Mouse (Mus musculus): ENCODE data around the gene Klrb1b. TPM values are rescaled to one million over a fixed set of nuclear protein-coding genes. Genes with fewer than 3 reads are reported as not detected.
"Not testable (repeated sequence)": the region's sequence is repeated elsewhere in the genome, so short reads cannot be mapped to it uniquely, and the experiment has no call there.

The Klrb1b gene
- total RNA-seq, 2 experiments from 2014 or later, result 0.21 to 0.45 TPM

DNA sequence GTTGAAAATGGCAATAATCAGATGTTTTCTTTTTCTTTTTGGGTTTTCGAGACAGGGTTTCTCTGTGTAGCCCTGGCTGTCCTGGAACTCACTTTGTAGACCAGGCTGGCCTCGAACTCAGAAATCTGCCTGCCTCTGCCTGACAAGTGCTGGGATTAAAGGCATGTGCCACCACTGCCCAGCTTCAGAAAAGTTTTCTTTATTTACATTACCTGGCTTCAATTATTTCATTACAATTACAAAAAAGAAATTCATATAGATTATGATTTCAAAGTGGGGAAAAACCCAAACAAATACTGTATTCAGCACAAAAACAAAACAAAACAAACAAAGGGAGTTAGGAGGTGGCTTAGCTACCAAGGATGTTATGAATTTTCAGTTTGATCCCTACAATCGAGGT lies 14.5 kb upstream of the Klrb1b start:
- DNase-seq, result not testable (repeated sequence)

DNA sequence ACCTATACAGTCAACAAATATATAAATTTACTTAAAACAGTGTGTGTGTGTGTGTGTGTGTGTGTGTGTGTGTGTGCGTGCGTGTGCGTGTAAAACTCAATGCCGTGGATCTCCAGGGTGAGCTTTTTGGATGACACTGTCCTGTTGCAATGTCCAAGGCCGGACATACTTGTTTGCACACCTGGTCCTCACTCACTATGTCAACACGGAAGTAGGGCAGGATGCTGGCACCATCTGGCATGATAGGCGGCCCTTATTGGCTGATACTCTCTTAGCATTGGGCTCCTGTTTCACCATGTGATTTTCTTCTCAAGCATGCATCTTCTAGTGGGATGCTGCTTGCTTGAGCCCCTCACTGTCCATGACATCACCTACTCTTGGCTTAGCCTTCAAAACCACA lies 13.8 kb upstream of the Klrb1b start:
- no peak for DNase-seq

DNA sequence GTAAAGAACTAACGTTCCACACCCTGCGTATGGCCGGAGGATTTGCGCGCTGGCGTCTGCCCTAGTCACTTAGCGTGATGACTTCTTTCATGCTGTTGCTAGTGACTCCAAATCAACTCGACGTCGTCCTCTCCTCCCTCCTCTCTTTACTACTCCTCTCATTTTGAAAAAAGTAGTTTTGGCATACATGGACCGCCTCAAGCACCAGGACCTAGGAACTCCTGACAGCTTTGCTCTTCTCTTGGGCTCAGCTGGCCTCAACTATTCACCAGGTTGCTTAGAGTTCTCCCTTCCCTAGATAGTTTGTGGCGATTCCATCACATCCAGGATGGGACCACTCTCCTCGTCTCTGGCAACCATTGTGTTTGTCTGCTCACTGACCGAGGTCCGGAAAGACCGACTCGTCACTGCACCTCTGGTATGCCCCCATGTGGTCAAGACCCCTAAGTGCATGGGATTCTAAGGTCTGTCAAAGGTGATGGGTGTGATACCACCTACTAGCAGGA lies 13.2 kb upstream of the Klrb1b start:
- DNase-seq, result peak; percentile 93 to 95

DNA sequence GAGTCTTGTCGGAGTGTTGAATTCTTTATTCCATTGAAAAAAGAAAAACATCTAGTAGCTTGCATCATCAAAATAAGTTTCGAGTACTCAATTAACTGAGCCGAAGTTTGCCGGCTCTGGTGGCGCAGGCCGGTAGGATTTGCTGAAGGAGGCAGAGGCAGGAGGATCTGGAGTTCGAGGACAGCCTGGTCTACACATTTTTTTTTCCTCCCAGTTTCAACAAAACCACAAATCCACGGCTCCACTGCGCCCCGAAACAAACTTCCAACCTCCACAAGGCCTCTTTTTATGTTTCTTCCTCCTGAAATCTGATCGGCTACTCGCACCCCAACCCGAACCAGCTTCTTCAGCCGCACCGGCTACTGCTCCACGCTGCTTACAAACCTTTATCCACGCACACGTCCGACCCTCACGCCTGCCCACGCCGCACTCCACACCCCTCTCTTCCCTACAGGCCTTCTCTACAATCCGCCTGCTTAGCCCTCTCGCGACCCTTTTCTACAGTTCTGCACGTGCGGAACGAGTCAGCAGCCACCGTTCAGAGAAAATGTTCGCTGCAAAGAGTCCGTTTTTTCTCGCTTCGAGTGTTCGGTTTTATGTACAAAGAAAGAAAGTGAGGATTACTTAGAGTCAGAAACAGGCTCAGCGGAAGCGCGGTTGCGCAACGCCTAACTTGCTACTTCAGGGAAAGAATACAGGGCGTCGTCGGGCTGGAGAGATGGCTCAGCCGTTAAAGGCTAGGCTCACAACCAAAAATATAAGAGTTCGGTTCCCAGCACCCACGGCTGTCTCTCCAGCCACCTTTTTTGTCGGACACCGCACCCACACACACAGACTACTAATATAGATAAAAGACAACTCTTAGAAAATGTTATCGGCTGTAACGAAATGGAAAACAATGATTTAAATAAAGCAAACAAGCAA lies 12.5 kb upstream of the Klrb1b start:
- peak; percentile 92 to 96 for DNase-seq

DNA sequence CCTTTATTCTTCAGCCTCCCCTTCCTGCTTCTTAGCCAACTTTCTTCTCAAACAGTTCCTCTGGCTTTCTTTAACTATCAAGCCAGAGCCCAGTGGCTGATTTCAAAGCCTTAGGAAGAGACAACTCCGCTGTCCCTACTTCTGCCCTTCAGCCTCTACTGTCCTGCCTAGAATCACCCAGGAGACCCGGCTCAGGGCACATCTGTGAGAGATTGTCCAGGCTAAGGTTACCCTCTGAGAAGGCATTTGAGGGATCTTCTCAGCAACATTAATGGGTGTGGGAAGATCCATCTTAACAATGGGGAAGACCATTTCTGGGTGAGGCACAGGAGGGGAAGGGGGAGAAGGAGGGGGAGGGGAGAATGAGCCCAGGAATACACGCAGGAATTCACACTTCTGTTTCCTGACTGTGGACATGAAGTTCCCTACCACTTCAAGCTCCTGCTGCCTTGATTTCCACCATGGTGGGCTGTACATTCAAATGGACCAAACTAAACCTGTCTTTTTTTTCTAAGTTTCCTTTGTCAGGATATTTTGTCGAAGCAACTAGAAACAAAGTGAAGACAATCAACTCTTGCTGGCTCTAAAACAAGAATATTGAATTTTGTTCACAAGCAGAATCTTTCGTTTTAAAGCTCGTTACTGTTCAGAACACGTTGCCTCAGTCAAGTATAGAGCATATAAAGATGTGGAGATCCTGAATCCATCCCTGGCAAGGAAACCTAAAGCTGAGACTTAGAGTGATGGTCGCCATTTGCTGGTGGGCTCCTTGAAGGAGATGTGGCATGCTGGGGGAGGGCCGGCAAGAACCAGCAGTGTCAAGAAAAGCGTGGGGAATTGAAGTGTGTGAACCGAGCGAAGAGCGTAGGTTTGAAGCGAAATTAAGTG lies 11.6 kb upstream of the Klrb1b start:
- DNase-seq, result peak in 1 of 2 experiments; percentile 54

DNA sequence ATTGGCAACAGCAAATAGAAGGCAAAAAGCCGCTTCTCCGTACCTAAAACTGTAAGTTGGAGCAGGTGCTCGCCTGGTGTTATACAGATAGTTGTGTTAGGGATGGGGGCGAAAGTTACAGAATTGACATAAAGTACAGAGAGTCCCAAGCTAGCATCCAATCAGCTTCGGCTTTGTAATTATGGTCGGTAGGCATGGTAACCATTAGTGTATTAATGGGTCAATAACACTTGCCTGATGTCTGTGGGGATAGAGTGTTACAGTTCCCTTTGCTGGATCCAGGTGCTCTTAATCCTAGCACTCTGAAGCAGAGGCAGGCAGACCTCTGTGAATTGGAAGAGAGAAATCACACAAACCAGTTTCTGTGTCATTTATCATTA lies 10.8 kb upstream of the Klrb1b start:
- DNase-seq, result no peak

DNA sequence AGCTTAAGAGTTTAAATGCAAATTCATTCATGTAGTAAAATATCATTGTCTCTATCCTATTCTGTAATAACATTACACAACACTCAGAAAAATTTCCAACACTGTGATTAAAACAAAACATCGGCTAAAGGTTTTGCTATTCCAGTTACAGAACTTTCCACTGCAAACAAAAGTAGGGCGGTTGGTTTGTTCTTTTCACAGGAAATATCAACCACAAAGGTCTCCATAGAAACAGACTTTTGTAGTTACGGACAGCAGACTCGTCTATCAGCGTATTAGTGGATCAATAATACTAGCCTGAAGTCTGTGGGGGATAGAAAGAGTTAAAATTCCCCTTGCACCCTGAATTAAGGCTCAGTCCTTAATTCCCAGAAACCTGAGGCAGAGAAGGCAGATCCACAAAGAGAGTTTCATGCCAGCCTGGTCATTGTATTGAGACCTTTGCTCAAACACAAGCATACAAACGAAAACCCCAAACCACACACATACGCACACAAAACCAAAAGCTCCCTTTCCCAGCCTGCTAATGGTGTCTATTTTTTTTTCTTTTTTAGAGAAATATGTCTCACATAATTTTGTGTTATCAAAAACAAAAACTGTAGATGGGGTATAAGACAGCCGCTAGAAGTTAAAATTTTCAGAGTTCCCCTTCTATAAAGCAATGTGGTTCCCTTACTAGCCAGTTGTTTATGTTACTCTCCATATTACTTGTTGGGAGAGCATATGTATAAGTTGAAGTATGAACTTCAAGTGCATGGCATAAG lies 10.2 kb upstream of the Klrb1b start:
- DNase-seq, result no peak

DNA sequence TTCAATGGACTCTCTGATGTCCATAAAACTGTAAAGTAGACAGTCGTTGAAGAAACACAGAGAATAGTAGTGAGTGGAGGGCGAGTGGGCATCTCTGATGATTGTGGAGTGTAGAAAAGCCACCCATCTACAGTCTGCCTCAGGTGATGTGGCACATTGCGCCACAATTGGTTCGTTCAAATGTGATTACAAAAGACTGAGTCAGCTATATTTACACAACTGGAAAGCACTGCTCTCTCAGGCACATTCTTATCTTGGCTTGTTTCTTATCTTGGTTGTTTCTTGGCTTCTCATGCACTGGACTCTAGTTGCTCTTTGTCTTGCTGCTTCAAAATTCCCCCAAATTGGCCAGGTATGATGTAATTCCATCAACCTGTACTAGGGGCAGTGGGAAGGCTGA lies 9.4 kb upstream of the Klrb1b start:
- no peak for DNase-seq

DNA sequence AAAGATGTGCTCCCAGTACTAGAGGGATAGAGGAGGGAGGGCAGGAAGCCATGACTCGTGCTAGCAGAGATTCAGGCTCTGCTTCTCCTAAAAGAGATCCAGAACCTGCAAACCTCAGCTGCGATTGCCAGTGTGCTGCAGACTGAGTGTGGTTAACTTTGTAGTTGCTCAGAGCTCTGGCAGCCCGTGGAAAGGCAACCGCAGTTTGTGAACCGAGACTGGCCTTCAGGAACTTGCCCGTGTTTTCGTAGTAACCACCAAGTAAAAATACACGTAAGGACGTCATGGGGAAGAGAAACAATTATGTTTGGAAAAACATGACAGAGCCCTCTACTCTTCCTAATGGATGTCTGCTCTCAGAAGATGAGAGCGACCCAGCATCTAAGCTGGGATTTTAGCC lies 6.9 kb upstream of the Klrb1b start:
- no peak for DNase-seq

DNA sequence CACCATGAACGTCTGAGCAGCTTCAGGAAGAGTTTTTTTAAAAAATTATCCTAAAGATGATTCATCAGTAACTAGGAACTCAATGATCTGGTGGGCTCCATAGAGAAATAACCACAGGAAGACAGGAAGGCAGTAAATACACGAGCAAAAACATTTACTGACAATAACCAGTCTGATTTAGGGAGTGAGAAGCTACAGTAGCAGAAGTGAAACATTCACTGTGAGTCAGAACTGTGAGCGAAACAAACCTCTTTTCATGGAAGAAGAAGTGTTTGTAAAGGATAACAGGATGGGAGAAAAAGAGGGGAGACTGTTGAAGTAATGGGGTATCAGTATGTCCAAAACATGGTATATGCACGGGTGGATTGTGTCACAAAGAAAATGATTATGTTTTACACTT lies 3.7 kb upstream of the Klrb1b start:
- no peak for DNase-seq

DNA sequence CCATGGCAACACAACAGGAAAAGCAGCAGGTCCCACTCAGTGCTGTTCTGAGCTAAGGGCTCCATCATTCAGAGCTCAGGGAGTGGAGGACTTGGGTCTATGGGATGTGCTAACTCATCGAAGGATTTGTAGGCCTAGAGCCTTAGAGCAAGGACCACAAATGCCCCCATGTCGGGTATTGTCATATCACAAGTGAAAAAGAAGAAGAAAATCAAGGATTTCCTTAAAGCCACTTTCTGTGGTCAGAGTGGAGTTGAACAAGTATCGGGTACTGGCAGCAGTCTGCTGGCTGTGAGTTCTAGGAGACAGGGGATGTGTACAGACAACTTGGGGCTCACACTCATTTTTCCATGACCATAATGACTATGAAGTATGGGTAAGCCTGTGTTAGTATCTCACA lies 650 bp upstream of the Klrb1b start:
- DNase-seq, result no peak

DNA sequence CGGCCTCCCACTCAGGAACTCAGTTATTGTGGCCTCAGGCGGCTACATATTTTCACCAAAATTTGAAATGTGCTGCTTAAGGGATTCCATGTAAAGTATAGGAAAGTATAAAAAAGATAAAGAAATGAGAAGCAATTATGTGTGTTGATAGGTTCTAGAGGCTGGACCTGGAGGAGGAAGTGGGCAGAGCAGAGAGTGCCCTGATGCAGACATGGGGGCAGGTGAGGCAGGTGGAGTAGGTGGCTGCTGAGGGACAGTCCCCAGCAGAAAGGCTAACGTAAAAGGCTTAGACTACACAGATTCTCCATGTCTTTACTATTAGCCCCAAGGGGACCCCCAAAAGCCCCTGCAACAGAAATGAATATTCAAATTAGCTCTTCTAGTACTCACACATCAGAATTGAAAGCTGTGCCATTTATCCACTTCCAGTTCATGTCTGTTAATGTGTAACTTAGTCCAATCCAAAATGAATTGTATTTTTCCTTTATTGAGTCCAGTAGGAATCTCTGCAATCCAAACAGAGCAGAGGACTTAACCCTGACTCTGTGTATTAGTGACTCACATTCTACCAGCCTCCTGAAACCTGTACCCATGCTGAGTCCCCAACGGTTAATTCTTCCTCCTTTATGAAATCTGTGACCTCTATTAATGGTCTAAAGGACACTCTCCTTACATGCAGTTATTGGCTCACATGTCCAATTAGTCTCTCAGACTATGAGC lies 7.9 kb downstream of the Klrb1b start:
- no peak for DNase-seq

DNA sequence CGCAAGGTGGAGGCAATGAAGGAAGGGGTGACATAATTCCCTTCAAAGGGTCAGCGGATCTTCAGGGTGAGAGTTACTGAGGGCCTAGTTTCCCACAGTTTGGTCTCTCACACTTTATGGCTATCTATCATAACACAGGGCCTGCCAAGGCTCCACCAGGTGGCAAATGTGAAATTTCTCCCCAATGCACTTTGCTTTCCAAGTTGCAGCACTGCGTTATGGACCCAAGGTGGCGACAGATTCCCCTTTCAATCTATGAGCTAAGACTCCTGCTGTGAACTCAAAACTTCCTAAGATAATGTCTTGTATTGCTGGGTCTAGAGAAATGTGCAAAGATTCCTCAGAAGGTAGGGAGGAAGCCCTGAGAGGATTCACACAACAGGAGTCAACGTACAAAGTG lies 17.6 kb downstream of the Klrb1b start:
- peak in 1 of 2 experiments; percentile 25 for DNase-seq

DNA sequence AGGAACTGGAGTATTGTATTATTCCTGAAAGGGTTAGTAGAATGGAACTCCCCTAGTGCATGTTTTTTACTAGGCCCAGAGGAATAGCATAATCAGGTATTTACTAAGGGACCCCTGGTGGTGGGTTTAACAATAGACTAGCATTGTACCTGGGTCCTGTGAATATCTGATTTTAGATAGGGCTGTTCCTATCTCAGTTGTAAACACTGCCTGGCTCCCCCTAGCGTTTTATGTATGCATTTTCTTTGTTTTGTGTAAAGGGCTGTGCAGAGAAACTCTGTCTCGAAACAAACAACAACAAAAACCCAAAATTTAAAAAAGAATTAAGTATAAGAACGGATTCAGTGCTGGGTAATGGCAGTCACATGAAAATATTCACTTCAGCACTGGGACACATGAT lies 19.1 kb downstream of the Klrb1b start:
- peak in 1 of 2 experiments; percentile 15 for DNase-seq

DNA sequence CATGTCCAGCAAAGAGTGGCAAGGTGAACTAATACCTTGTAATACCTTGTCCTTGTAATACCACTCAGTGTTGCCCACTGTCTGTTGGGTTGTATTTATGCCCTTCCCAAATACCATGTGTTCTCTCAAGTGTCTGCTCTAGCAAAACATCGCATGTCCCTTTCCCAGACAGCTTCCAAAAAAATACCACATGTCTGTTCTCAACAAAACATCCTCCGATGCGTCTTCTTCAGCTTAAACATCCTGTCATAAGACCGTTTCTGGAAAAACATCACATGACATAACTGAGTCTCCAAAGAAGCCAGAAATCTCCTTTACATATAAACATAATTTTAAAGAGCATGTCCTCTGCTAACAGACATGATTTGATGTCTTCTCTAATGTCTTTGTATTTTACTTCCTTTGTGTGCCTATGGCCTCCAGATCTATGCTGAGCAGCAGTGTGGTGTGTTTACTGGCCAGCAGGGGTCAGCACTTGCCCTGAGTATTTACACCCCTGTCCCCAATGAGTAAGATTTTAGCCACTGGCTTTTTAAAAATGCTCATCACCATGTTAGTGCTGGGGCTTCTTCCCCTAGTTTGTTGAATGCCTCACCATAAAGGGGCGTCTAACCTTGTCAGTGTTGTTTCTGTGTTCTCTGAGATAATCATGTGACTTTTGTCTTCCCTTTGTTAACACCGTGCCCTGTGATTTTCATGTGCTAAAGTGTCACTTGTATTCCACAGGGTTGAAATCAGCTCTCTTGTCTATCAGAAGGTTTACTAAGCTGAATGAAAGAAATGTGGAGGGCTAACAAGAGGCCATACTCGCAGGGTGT lies 21.1 kb downstream of the Klrb1b start:
- DNase-seq, result peak; percentile 70 to 71

DNA sequence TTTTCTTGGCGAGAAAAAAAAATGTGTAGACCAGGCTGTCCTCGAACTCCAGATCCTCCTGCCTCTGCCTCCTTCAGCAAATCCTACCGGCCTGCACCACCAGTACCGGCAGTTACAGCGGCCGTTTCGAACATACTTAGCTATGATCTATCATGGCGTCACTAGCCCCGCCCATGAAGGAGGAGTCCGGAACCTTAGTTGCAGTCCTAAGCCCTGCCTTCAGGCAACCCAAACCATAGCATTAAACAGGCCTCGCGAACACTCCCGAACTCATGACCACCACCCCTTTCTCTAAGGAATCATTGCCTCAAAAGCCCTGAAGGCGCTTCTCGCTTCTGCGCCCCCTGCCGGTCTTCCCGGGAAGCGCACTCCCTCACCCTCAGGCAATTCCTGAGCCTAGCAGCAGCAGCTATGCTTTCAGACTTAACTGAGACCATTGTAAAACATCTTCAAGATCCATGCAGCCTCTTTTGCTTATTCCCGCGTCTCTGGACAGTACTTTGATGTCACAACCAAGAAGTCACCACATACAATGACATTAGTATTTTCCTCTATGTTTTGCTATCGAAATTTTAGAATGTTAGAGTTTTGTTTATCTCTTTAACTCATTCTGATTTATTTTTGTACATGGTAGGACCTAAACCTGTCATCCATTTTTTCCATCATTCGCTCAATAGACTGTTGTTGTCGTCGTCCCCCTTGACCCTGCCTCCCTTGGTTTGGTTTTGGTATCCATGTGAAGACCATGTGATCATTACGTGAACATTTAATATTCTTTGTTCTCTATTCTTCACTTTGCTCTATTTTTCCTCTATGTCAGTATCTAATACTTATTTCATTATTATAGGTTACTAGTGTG lies 22.9 kb downstream of the Klrb1b start:
- peak; percentile 96 to 98 for DNase-seq

DNA sequence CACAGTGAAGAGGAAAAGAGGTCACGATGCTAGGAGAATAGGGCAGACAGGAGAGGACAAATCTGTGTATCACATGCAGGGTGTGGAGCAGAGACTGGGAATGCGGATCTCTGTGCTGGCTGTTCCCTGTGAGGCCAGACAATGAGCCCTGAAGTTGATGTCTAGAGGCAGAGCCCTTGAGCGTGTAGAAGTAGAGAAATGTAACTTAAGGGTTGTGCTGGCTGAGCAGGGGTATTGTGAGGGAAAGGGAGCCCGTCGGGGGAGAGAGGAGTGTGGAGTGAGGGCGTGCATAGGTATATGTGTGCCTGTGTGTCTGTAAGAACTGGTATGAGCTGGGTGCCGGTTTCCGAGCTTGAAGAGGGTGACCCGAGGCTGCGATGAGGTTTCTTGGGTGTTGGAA lies 23.6 kb downstream of the Klrb1b start:
- no peak for DNase-seq

DNA sequence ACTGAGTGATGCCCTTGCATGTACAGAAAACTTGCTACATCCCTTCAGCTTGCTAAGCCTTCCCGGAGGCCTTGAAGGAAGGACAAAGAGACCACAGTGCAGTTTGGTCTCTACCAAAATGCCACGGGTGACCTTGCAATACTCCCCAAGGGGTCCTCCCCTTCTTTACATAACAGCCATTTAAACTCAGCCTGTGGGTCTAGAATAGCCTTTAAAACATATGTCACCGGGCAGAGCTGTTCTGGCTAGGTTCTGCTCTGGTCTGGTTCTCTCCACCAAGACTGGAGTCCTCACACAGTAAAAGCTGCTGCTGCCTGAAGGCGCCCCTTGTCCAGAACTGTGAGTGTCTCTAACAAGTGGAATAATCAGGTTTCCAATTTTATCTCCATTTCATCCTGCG lies 25.4 kb downstream of the Klrb1b start:
- DNase-seq, result not testable (repeated sequence)

DNA sequence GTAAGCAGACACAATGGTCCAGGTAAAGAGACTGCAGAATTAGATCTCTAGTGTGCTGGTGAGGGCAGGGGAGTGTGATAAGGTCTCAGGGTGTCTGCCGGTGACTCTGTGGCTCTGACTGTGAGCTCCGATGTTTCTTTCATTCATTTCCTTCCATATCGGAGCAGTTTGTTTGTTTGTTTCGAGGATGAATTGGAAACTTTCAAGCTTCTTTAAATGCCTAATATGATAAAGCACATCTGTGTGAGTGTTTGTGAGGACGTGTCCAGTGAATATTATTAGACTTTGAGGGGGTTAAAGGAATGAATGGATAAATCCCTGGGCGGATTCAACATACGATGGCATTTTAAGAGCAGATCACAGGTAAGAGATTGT lies 26.2 kb downstream of the Klrb1b start:
- no peak for DNase-seq

Measured in heart, adult 18-20 months (tissue).